Mouse (Mus musculus): ENCODE results near the gene Chst4.

- TF ChIP-seq CTCF (IDR thresholded peaks at IDR 0.05) (no peak), POLR2A (IDR thresholded peaks at IDR 0.05; ENCODE audit: insufficient read depth, low read depth, low read length) (no peak), EP300 (IDR thresholded peaks at IDR 0.05; ENCODE audit: insufficient read depth, low read depth, low read length) (no peak)
These were observed 3.4 kb downstream of the Chst4 start for GRCm38 (mm10) chr8:110036156-110036555.

Measured in heart, adult 2 months (tissue).